Mouse (Mus musculus): ENCODE data around the gene Ilkap. TPM values are rescaled to one million over a fixed set of nuclear protein-coding genes. Genes with fewer than 3 reads are reported as not detected.

Ilkap gene
- total and polyA plus RNA-seq, 3 experiments = 131 to 145 TPM; not detected in 1

DNA sequence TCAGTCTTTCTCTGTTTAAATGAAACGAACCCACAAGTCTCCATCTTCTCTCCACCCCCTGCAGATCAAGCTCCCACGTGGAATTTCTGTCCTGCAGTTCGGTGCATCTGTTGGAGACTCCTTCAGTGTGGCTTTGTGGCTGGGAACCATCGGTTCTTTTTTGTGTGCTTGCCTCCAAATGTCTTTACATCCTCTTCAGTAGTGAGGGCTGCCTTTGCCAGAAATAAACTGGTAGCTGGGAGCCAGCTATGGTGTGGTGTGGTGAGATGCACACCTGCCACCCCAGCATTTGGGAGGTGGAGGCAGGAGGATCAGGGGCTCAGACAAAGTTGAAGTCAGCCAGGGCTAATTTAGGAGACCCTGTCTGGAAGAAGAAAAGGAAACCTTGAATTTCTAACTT, 66.5 kb downstream of the Ilkap start:
- no peak overlapping the region for H3K4me3 ChIP-seq (ENCODE audit: control insufficient read depth in 1 of 2, insufficient read depth in 1 of 2, low read depth in 2 of 2, low read length in 2 of 2)
- H3K9ac ChIP-seq (ENCODE audit: control insufficient read depth, low read depth, low read length, poor library complexity, severe bottlenecking) = no peak overlapping the region

DNA sequence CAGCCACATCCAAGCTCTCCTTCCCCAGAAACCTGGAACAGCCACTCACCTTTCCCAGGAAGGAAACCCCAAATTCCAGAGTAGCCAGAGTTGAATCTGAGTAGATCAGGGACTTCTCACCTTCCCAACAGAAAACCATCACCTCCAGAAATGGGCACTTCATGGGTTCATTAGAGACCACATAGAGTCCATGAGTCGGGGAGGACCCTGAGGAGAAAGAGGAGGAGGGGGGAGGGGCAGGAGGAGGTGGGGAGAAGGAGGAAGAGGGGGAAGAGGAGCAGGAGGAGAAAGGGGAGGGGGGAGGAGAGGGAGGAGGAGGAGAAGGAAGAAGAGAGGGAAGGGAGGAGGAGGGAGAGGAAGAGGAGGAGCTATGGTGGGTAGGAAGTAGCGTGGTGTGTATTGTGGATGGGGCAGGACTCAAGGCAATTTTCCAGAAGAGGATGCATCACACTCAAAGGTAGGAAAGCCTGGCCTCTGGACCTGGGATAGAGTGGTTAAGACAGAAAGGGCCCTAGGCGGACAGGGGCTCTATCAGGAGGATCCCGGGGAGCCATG, 73.0 kb downstream of the Ilkap start:
- Histone ChIP-seq H3K79me2 (ENCODE audit: control insufficient read depth, insufficient read depth, low read length, poor library complexity) (no peaks in the 10 kb centered on the region), H3K4me3 (ENCODE audit: control insufficient read depth in 1 of 2, insufficient read depth in 1 of 2, low read depth in 2 of 2, low read length in 2 of 2) (peak overlapping the region; percentile 20 to 46), H3K27me3 (ENCODE audit: control insufficient read depth in 1 of 2, insufficient read depth in 2 of 2, low read length in 2 of 2) (no peaks in the 10 kb centered on the region), H3K36me3 (ENCODE audit: control insufficient read depth in 1 of 2, insufficient read depth in 2 of 2, low read length in 2 of 2) (peaks cover 0 to 3% of the 10 kb centered on the region in 2 experiments; a peak in 2 of 4 replicates), H3K9me3 (replicated peaks; ENCODE audit: insufficient read depth, low read length) (no peaks in the 10 kb centered on the region), H3K4me1 (ENCODE audit: control insufficient read depth in 1 of 2, insufficient read depth in 2 of 2, low read length in 2 of 2) (peaks cover 2 to 15% of the 10 kb centered on the region in 2 experiments), H3K27ac (ENCODE audit: control insufficient read depth, low read depth, low read length) (no peak overlapping the region), H3K9ac (ENCODE audit: control insufficient read depth, low read depth, low read length, poor library complexity, severe bottlenecking) (peak overlapping the region; percentile 3; the same call in 1 of the 2 replicates)
- DNase-seq (ENCODE audit: low read depth, low spot score) = peak; percentile 18
- TF ChIP-seq MEF2A (IDR thresholded peaks at IDR 0.05; ENCODE audit: extremely low read depth, insufficient replicate concordance, low read depth, low read length, poor library complexity, severe bottlenecking) (no peak), MAZ (IDR thresholded peaks at IDR 0.05; ENCODE audit: low read depth, low read length) (peak; percentile 65; the same call in 1 of the 2 replicates), GATA1 (IDR thresholded peaks at IDR 0.05; ENCODE audit: low read depth, low read length) (no peak)

More for the DNA sequence above, 66.5 kb downstream of the Ilkap start:
- TF ChIP-seq NELFE (IDR thresholded peaks at IDR 0.05; ENCODE audit: low read depth, low read length) (no peak), ZMIZ1 (IDR thresholded peaks at IDR 0.05; ENCODE audit: low read depth, low read length) (no peak), RAD21 (IDR thresholded peaks at IDR 0.05; ENCODE audit: low read depth, low read length) (no peak), MXI1 (IDR thresholded peaks at IDR 0.05; ENCODE audit: low read depth, low read length) (no peak), CHD1 (IDR thresholded peaks at IDR 0.05; ENCODE audit: low read depth, low read length) (no peak), SIN3A (IDR thresholded peaks at IDR 0.05; ENCODE audit: low read length) (no peak), MYC (IDR thresholded peaks at IDR 0.05; ENCODE audit: low read depth, low read length) (no peak), MEF2A (IDR thresholded peaks at IDR 0.05; ENCODE audit: extremely low read depth, insufficient replicate concordance, low read depth, low read length, poor library complexity, severe bottlenecking) (no peak), ZKSCAN1 (IDR thresholded peaks at IDR 0.05; ENCODE audit: low read depth, low read length) (no peak), HCFC1 (IDR thresholded peaks at IDR 0.05; ENCODE audit: low read depth, low read length) (no peak), UBTF (IDR thresholded peaks at IDR 0.05; ENCODE audit: borderline replicate concordance, insufficient read depth, low read depth, low read length) (no peak), MAFK (IDR thresholded peaks at IDR 0.05; ENCODE audit: borderline replicate concordance, low read depth, low read length) (no peak), CTCF (IDR thresholded peaks at IDR 0.05 in 2 of 3, conservative IDR thresholded peaks at IDR 0.05 in 1 of 3; ENCODE audit: control insufficient read depth in 1 of 3, insufficient read depth in 1 of 3, low read depth in 2 of 3, low read length in 3 of 3, poor library complexity in 1 of 3, severe bottlenecking in 1 of 3) (no peak), RCOR1 (IDR thresholded peaks at IDR 0.05; ENCODE audit: low read depth, low read length) (no peak), EP300 (IDR thresholded peaks at IDR 0.05; ENCODE audit: low read depth in 1 of 2, low read length in 2 of 2) (no peak), ZC3H11A (IDR thresholded peaks at IDR 0.05; ENCODE audit: low read depth, low read length) (no peak), POLR2AphosphoS5 (IDR thresholded peaks at IDR 0.05; ENCODE audit: borderline replicate concordance, low read depth, low read length) (no peak), USF2 (IDR thresholded peaks at IDR 0.05; ENCODE audit: borderline replicate concordance in 1 of 2, insufficient read depth in 1 of 2, low read depth in 1 of 2, low read length in 2 of 2) (no peak), USF1 (IDR thresholded peaks at IDR 0.05; ENCODE audit: low read depth, low read length) (no peak), POLR2AphosphoS2 (IDR thresholded peaks at IDR 0.05; ENCODE audit: low read length) (no peak)
- Histone ChIP-seq H3K36me3 (ENCODE audit: control insufficient read depth in 1 of 2, insufficient read depth in 2 of 2, low read length in 2 of 2) (no peaks in the 10 kb centered on the region; a peak in 1 of 4 replicates), H3K27ac (ENCODE audit: control insufficient read depth, low read depth, low read length) (no peak overlapping the region), H3K9me3 (replicated peaks; ENCODE audit: insufficient read depth, low read length) (no peaks in the 10 kb centered on the region), H3K4me1 (ENCODE audit: control insufficient read depth in 1 of 2, insufficient read depth in 2 of 2, low read length in 2 of 2) (peaks cover 0 to 6% of the 10 kb centered on the region in 2 experiments; a peak in 1 of 4 replicates), H3K79me2 (ENCODE audit: control insufficient read depth, insufficient read depth, low read length, poor library complexity) (no peaks in the 10 kb centered on the region), H3K27me3 (ENCODE audit: control insufficient read depth in 1 of 2, insufficient read depth in 2 of 2, low read length in 2 of 2) (no peaks in the 10 kb centered on the region)
- no peak for DNase-seq (ENCODE audit: low read depth, low spot score)
